Mouse (Mus musculus): Measurements from ENCODE around the gene Ccdc148. TPM values are rescaled to one million over a fixed set of nuclear protein-coding genes. Genes with fewer than 3 reads are reported as not detected.
A peak's percentile ranks its signal among the peaks of the same experiment; 100 is the strongest.

Gene Ccdc148
- 8.0 and 9.4 TPM in 2 replicates for polyA plus RNA-seq (2015; fragmentation: Nextera tagmentation; extraction: Ambion mirVana)

DNA sequence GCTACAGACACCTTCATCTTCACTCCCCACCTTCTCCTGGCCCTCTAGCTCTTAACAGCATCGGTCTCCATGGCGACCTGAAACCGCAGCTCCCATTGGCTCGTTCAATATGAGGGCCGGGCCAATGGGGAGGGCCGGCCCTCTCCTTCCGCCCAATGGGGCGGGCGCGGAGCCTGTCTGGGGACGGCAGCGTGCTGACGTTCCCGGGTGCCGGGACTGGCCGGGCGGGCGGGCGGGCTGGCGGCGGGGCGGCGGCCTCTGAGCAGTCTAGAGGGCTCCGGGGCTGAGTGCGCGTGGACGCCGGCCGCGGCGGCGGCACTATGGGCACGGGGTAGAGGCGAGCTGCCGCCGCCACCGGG is at the start of gene Ccdc148, which contains the start of gene Pkp4:
Ccdc148 (minus strand) TSS at position 79 of the 359 bp plus-strand sequence.
Pkp4 (plus strand) TSS at position 246 of the 359 bp plus-strand sequence.
- peak within 1 kb of the TSS; percentile 91 for H3K27ac ChIP-seq (ENCODE audit: low read length)
- peak within 1 kb of the TSS; percentile 81 for H3K9ac ChIP-seq (ENCODE audit: low read depth, low read length)
- no peaks in the 10 kb centered on the region for H3K36me3 ChIP-seq (ENCODE audit: control insufficient read depth, insufficient read depth, low read length)
- no peaks in the 10 kb centered on the region for H3K27me3 ChIP-seq (ENCODE audit: control insufficient read depth, insufficient read depth, low read depth, low read length)
- peak within 1 kb of the TSS; percentile 71 for H3K4me2 ChIP-seq (ENCODE audit: low read length)
- H3K4me1 ChIP-seq (ENCODE audit: control insufficient read depth, insufficient read depth, low read length), result peaks cover 15% of the 10 kb centered on the region
- H3K4me3 ChIP-seq (ENCODE audit: low read depth, low read length), result peak within 1 kb of the TSS; percentile 80
- WGBS, result 0% methylated on average over 34 of the region's 37 CpGs
- H3K9me3 ChIP-seq (replicated peaks; ENCODE audit: control insufficient read depth, low read length, poor library complexity, severe bottlenecking), result no peaks in the 10 kb centered on the region
- ATAC-seq, result peak; percentile 99

DNA sequence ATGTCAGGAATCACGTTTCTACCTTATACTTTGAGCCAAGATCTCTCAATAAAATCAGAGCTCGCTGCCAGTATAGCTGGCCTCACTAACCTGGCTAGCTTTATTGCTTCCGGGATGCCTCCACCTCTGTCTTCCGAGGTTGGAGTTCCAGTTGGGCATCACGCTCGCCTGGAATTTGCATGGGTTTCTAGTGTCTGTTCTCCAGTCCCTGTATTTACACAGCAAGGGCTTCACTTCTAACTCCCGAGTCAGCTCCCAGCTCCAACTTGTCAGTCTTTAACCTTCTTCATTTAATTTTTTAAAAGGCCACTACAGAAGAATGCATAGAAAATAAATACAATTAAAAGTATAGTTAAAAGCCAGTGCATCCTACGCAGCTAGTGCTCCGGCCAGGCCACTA is 47.8 kb upstream of the Ccdc148 start:
- no peak overlapping the region for H3K27ac ChIP-seq (ENCODE audit: low read length)
- H3K4me1 ChIP-seq (ENCODE audit: control insufficient read depth, insufficient read depth, low read length), result peaks cover 8% of the 10 kb centered on the region
- WGBS, result 82% methylated on average over 9 of the region's 9 CpGs
- H3K27me3 ChIP-seq (ENCODE audit: control insufficient read depth, insufficient read depth, low read depth, low read length), result no peaks in the 10 kb centered on the region
- no peaks in the 10 kb centered on the region for H3K9me3 ChIP-seq (replicated peaks; ENCODE audit: control insufficient read depth, low read length, poor library complexity, severe bottlenecking)
- no peak overlapping the region for H3K4me3 ChIP-seq (ENCODE audit: low read depth, low read length)
- no peak overlapping the region for H3K9ac ChIP-seq (ENCODE audit: low read depth, low read length)
- H3K36me3 ChIP-seq (ENCODE audit: control insufficient read depth, insufficient read depth, low read length), result no peaks in the 10 kb centered on the region; the same call in 1 of the 2 replicates
- no peak for ATAC-seq
- H3K4me2 ChIP-seq (ENCODE audit: low read length), result no peak overlapping the region

DNA sequence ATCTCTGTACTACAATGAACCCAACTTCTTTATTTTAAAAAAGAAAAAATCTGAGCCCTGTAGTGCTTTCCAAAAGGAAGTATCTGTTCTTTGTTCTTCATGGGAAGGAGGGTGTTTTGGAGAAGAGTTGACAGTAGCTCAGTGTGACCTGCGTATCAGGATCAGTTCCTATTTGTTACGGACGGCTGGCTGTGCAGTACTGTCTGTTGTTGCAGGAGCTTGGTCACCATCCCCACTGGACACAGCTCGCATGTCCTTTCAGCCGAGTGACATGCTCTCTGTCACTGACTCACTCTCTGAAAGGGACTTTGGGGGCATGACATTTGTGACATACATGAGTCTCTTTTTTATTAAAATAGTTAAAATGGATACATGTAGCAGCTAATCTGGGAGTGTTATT is 47.2 kb upstream of the Ccdc148 start:
- Histone ChIP-seq H3K27ac (ENCODE audit: low read length) (0 out of 2 replicates have a peak overlapping the region, but pooled peaks have one; percentile 10), H3K4me3 (ENCODE audit: low read depth, low read length) (no peak overlapping the region), H3K4me2 (ENCODE audit: low read length) (no peak overlapping the region), H3K36me3 (ENCODE audit: control insufficient read depth, insufficient read depth, low read length) (no peaks in the 10 kb centered on the region), H3K9ac (ENCODE audit: low read depth, low read length) (no peak overlapping the region), H3K27me3 (ENCODE audit: control insufficient read depth, insufficient read depth, low read depth, low read length) (no peaks in the 10 kb centered on the region), H3K4me1 (ENCODE audit: control insufficient read depth, insufficient read depth, low read length) (peaks cover 10% of the 10 kb centered on the region), H3K9me3 (replicated peaks; ENCODE audit: control insufficient read depth, low read length, poor library complexity, severe bottlenecking) (no peaks in the 10 kb centered on the region)
- whole genome bisulfite sequencing, result 38% methylated on average over 5 of the region's 5 CpGs
- peak; percentile 43; the same call in 1 of the 2 replicates for ATAC-seq

DNA sequence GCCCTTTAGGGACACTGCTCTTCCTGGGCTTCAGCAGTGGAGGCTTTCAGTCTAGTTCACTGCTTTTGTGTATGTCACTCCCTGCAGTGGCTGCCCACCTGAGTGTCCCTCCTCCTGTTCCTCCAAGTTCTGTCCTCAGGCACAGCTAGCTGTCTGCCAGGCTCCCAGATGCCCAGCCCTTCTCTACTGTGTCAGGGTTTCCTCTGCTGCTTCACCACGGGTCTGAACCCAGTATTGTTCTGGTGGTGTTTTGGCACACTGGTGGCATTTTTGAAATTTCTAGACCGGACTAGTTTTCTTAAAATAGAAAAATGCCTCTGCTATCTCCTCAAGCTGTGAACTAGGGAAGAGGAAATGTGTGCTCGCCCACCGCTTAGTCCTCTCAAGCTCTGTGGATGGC is 46.8 kb upstream of the Ccdc148 start:
- Histone ChIP-seq H3K36me3 (ENCODE audit: control insufficient read depth, insufficient read depth, low read length) (no peaks in the 10 kb centered on the region), H3K4me1 (ENCODE audit: control insufficient read depth, insufficient read depth, low read length) (peaks cover 10% of the 10 kb centered on the region), H3K4me3 (ENCODE audit: low read depth, low read length) (no peak overlapping the region), H3K27me3 (ENCODE audit: control insufficient read depth, insufficient read depth, low read depth, low read length) (no peaks in the 10 kb centered on the region), H3K9ac (ENCODE audit: low read depth, low read length) (no peak overlapping the region), H3K4me2 (ENCODE audit: low read length) (no peak overlapping the region), H3K9me3 (replicated peaks; ENCODE audit: control insufficient read depth, low read length, poor library complexity, severe bottlenecking) (no peaks in the 10 kb centered on the region), H3K27ac (ENCODE audit: low read length) (no peak overlapping the region)
- ATAC-seq, result peak; percentile 36; the same call in 1 of the 2 replicates
- 52% methylated on average over 4 of the region's 4 CpGs for WGBS

DNA sequence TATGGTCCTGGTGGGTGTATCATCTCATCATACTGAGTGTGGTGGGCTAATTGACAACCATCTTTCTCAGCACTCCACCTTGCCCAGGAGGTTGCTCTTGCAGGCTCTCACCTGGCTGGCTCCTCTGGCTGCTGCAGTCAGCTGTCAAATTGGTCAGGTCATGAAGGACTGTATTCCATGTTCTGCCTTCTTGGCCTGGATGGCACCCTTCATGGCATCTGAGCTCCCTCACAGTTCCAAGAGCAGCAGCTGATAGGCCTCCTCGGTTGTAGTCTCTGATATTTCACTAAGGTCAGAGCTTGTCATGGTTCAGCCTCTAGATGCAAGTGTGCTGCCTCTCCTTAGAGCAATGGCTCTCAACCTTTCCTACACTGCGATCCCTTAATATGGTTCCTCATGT is 45.7 kb upstream of the Ccdc148 start:
- Histone ChIP-seq H3K4me3 (ENCODE audit: low read depth, low read length) (no peak overlapping the region), H3K27ac (ENCODE audit: low read length) (no peak overlapping the region), H3K9me3 (replicated peaks; ENCODE audit: control insufficient read depth, low read length, poor library complexity, severe bottlenecking) (no peaks in the 10 kb centered on the region), H3K9ac (ENCODE audit: low read depth, low read length) (no peak overlapping the region), H3K36me3 (ENCODE audit: control insufficient read depth, insufficient read depth, low read length) (no peaks in the 10 kb centered on the region), H3K4me1 (ENCODE audit: control insufficient read depth, insufficient read depth, low read length) (peaks cover 10% of the 10 kb centered on the region), H3K27me3 (ENCODE audit: control insufficient read depth, insufficient read depth, low read depth, low read length) (no peaks in the 10 kb centered on the region), H3K4me2 (ENCODE audit: low read length) (no peak overlapping the region)
- no peak for ATAC-seq
- 96% methylated on average over 2 of the region's 2 CpGs for WGBS

DNA sequence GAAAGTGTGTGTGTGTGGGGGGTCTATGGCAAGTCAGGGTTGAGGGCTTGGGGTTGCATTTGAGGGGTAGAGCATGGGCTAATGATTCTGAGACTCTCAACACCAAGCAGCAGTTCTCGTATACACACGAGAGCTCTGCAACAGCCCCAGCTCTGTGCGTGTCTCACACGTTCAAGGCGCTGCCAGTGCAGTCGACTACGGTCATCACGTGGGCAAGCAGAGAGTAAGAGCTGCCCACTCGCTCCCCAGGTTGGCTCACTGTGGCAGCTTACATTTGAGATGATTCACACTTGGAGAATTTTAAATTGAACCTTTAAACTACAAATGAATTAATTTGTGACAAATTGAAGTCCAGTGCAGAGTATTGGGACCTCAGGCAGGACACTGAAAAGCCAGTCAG is 44.6 kb upstream of the Ccdc148 start:
- Histone ChIP-seq H3K27ac (ENCODE audit: low read length) (no peak overlapping the region), H3K4me3 (ENCODE audit: low read depth, low read length) (no peak overlapping the region), H3K9ac (ENCODE audit: low read depth, low read length) (no peak overlapping the region), H3K4me2 (ENCODE audit: low read length) (no peak overlapping the region), H3K27me3 (ENCODE audit: control insufficient read depth, insufficient read depth, low read depth, low read length) (no peaks in the 10 kb centered on the region), H3K4me1 (ENCODE audit: control insufficient read depth, insufficient read depth, low read length) (peaks cover 10% of the 10 kb centered on the region), H3K9me3 (replicated peaks; ENCODE audit: control insufficient read depth, low read length, poor library complexity, severe bottlenecking) (no peaks in the 10 kb centered on the region), H3K36me3 (ENCODE audit: control insufficient read depth, insufficient read depth, low read length) (no peaks in the 10 kb centered on the region)
- WGBS, result 90% methylated on average over 9 of the region's 9 CpGs
- ATAC-seq, result no peak

DNA sequence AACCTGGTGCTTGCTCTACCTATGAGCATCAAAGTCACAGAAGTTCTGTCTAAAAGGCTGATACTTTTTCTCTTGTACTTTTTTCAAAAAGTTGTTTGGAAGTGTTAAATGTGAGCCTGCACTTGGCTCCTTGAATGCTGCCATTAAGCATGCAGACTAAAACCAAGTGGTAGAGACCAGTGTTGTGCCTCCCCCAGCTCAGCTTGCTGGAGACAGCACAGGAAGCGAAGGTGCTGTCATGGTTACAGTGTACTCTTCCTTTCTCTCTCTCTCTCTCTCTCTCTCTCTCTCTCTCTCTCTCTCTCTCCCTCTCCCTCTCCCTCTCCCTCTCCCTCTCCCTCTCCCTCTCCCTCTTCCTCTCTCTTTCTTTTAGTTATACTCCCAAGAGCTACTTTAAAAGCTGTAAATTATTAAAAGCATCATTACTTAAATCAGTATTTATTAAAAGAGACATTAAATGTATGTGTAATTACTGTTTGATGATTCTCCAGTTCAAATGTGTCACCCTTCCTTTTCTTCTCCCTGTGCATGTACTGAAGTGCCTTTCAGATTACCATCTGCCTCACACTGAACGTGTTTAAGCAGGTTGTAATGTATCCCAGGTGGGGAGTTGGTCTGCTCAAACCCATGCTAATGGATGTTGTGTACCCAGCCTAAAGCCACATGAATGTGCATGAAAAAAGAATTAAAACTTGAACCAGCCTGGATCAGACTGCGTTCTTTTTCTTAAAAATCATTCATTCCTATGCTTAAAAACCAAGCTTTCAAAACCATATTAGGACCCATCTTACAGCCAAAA is 43.3 kb upstream of the Ccdc148 start:
- Histone ChIP-seq H3K27ac (ENCODE audit: low read length) (no peak overlapping the region), H3K27me3 (ENCODE audit: control insufficient read depth, insufficient read depth, low read depth, low read length) (no peaks in the 10 kb centered on the region), H3K4me1 (ENCODE audit: control insufficient read depth, insufficient read depth, low read length) (peaks cover 10% of the 10 kb centered on the region), H3K4me2 (ENCODE audit: low read length) (no peak overlapping the region), H3K36me3 (ENCODE audit: control insufficient read depth, insufficient read depth, low read length) (no peaks in the 10 kb centered on the region), H3K4me3 (ENCODE audit: low read depth, low read length) (no peak overlapping the region), H3K9me3 (replicated peaks; ENCODE audit: control insufficient read depth, low read length, poor library complexity, severe bottlenecking) (no peaks in the 10 kb centered on the region), H3K9ac (ENCODE audit: low read depth, low read length) (no peak overlapping the region)
- ATAC-seq, result no peak
- WGBS, result 54% methylated on average over 3 of the region's 3 CpGs

DNA sequence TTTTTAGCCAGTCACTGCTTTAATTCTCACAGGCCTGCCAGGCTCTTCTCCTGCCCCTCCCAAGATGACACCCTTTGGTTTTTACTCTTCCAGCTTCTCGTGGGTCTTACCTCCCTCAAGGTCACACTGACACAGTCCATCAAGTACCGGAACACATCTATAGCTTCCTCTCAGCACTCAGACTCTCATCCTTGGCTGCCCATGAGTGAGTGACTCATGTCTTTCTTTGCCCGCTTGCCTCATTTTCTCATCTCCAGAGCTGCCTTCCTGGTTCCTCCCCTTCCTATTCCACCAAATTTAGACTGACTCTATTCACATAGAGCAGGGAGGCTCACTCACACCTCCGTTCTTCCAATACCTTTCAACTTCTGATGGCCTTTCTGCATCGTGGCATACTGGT is 42.4 kb upstream of the Ccdc148 start:
- H3K27ac ChIP-seq (ENCODE audit: low read length), result no peak overlapping the region
- no peaks in the 10 kb centered on the region for H3K9me3 ChIP-seq (replicated peaks; ENCODE audit: control insufficient read depth, low read length, poor library complexity, severe bottlenecking)
- no peak overlapping the region for H3K4me2 ChIP-seq (ENCODE audit: low read length)
- no peak overlapping the region for H3K9ac ChIP-seq (ENCODE audit: low read depth, low read length)
- H3K4me1 ChIP-seq (ENCODE audit: control insufficient read depth, insufficient read depth, low read length), result peaks cover 10% of the 10 kb centered on the region
- no peak for ATAC-seq
- H3K27me3 ChIP-seq (ENCODE audit: control insufficient read depth, insufficient read depth, low read depth, low read length), result no peaks in the 10 kb centered on the region
- H3K4me3 ChIP-seq (ENCODE audit: low read depth, low read length), result no peak overlapping the region
- H3K36me3 ChIP-seq (ENCODE audit: control insufficient read depth, insufficient read depth, low read length), result no peaks in the 10 kb centered on the region
- WGBS, result 81% methylated on average over 5 of the region's 5 CpGs

DNA sequence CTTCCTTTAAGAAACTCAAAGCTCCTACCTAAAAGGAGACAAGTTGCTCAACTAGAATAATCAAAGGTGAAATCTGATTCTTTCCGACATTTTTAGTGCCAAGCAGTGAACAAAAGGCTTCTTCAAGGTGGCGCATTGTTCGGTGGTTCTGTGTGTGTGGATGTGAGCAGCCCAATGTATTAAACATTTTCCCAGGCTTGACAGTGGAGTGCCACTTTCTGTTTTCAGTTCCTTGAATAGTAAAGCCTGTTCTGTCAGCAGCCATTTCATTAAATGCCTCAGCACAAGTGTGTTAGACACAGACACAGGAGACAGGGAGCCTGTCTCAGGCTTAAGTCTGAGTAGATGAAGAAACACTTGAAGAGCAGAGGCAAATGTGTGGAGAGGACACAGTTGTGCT is 40.0 kb upstream of the Ccdc148 start:
- no peak for ATAC-seq
- H3K9ac ChIP-seq (ENCODE audit: low read depth, low read length), result no peak overlapping the region
- peaks cover 7% of the 10 kb centered on the region for H3K4me1 ChIP-seq (ENCODE audit: control insufficient read depth, insufficient read depth, low read length)
- H3K4me2 ChIP-seq (ENCODE audit: low read length), result no peak overlapping the region
- H3K36me3 ChIP-seq (ENCODE audit: control insufficient read depth, insufficient read depth, low read length), result no peaks in the 10 kb centered on the region
- H3K4me3 ChIP-seq (ENCODE audit: low read depth, low read length), result no peak overlapping the region
- H3K9me3 ChIP-seq (replicated peaks; ENCODE audit: control insufficient read depth, low read length, poor library complexity, severe bottlenecking), result no peaks in the 10 kb centered on the region
- H3K27ac ChIP-seq (ENCODE audit: low read length), result 0 out of 2 replicates have a peak overlapping the region, but pooled peaks have one; percentile 12
- WGBS, result 54% methylated on average over 3 of the region's 3 CpGs
- no peaks in the 10 kb centered on the region for H3K27me3 ChIP-seq (ENCODE audit: control insufficient read depth, insufficient read depth, low read depth, low read length)

All from midbrain, embryonic 16.5 days (tissue).